Mouse (Mus musculus) E14TG2a.4 (cell line): ENCODE data around the gene Sv2c.
"Not testable (repeated sequence)": the region's sequence is repeated elsewhere in the genome, so short reads cannot be mapped to it uniquely, and the experiment has no call there.

Experiments
- H3K27me3 ChIP-seq: 2 replicates; pipeline ENCODE4 v1.6.1; 2014; ENCODE audit warnings: low read length, control low read depth; ENCODE audit not compliant: insufficient read depth
- H3K36me3 ChIP-seq: 2 replicates; pipeline ENCODE4 v1.6.1; 2014; ENCODE audit warnings: low read length, control low read depth; ENCODE audit not compliant: insufficient read depth
- H3K4me1 ChIP-seq: replicated peaks from 2 replicates; pipeline ENCODE4 v1.6.1; 2014; ENCODE audit warnings: low read depth, low read length, control low read depth
- H3K4me3 ChIP-seq: replicated peaks from 2 replicates; pipeline ENCODE4 v1.5.1; 2014; ENCODE audit warnings: mild to moderate bottlenecking, low read length
- H3K9me3 ChIP-seq: 2 replicates; pipeline ENCODE4 v1.6.1; 2014; ENCODE audit warnings: low read length, control low read depth
- CTCF ChIP-seq: conservative IDR thresholded peaks from 2 replicates; pipeline ENCODE4 v1.5.1; 2014; ENCODE audit warnings: low read length
- NANOG ChIP-seq: IDR thresholded peaks from 2 replicates; pipeline ENCODE4 v1.6.1; 2014; ENCODE audit warnings: borderline replicate concordance, low read length, mixed read lengths
- POU5F1 ChIP-seq: IDR thresholded peaks from 2 replicates; pipeline ENCODE4 v1.6.1; 2014; ENCODE audit warnings: low read length, borderline replicate concordance

Gene Sv2c

GRCm38 (mm10) chr13:95997294-95997693 is 135.1 kb downstream of the Sv2c start:
- Histone ChIP-seq H3K9me3 (no peaks in the 10 kb centered on the region), H3K4me1 (peaks cover 15% of the 10 kb centered on the region), H3K27me3 (no peaks in the 10 kb centered on the region), H3K4me3 (no peak overlapping the region), H3K36me3 (no peaks in the 10 kb centered on the region)
- TF ChIP-seq POU5F1 (no peak), NANOG (no peak), CTCF (peak; percentile 26; the same call in 1 of the 2 replicates)

GRCm38 (mm10) chr13:95994705-95995703 is 137.4 kb downstream of the Sv2c start:
- Histone ChIP-seq H3K36me3 (no peaks in the 10 kb centered on the region), H3K27me3 (no peaks in the 10 kb centered on the region), H3K4me3 (peak overlapping the region; percentile 52), H3K9me3 (no peaks in the 10 kb centered on the region), H3K4me1 (peaks cover 8% of the 10 kb centered on the region)
- TF ChIP-seq POU5F1 (no peak), NANOG (no peak), CTCF (no peak)

- H3K27me3 ChIP-seq: peaks cover 4% of the 10 kb centered on the region
- H3K4me1 ChIP-seq: no peaks in the 10 kb centered on the region
- no peak for TF ChIP-seq POU5F1
- H3K9me3 ChIP-seq: no peaks in the 10 kb centered on the region
- H3K36me3 ChIP-seq: no peaks in the 10 kb centered on the region
- no peak overlapping the region for H3K4me3 ChIP-seq
Measured at GRCm38 (mm10) chr13:95988181-95988580, 144.2 kb downstream of the Sv2c start.

- Histone ChIP-seq H3K9me3 (no peaks in the 10 kb centered on the region), H3K27me3 (peaks cover 4% of the 10 kb centered on the region), H3K4me3 (no peak overlapping the region), H3K36me3 (no peaks in the 10 kb centered on the region), H3K4me1 (no peaks in the 10 kb centered on the region)
- TF ChIP-seq NANOG (no peak), POU5F1 (no peak), CTCF (no peak)
Measured at GRCm38 (mm10) chr13:95987147-95987546, 145.2 kb downstream of the Sv2c start.

GRCm38 (mm10) chr13:95986375-95986774 is 146.0 kb downstream of the Sv2c start:
- Histone ChIP-seq H3K9me3 (no peaks in the 10 kb centered on the region), H3K4me1 (0 out of 2 replicates have a peak, but pooled peaks cover under 1% of the 10 kb centered on the region), H3K4me3 (no peak overlapping the region), H3K36me3 (no peaks in the 10 kb centered on the region), H3K27me3 (peaks cover 4% of the 10 kb centered on the region)
- TF ChIP-seq POU5F1 (no peak), CTCF (peak; percentile 15; the same call in 1 of the 2 replicates)

- peaks cover 11% of the 10 kb centered on the region; the same call in 1 of the 2 replicates for H3K9me3 ChIP-seq
- TF ChIP-seq CTCF (no peak), NANOG (no peak), POU5F1 (no peak)
- H3K4me1 ChIP-seq: no peaks in the 10 kb centered on the region
- H3K36me3 ChIP-seq: no peaks in the 10 kb centered on the region
- H3K27me3 ChIP-seq: no peaks in the 10 kb centered on the region
- H3K4me3 ChIP-seq: no peak overlapping the region
Measured at GRCm38 (mm10) chr13:95975225-95975624, 157.2 kb downstream of the Sv2c start.

- H3K4me3 ChIP-seq: no peak overlapping the region
- no peaks in the 10 kb centered on the region for H3K4me1 ChIP-seq
- H3K9me3 ChIP-seq: peaks cover 11% of the 10 kb centered on the region; the same call in 1 of the 2 replicates
- no peaks in the 10 kb centered on the region for H3K27me3 ChIP-seq
- TF ChIP-seq POU5F1 (no peak), NANOG (no peak), CTCF (no peak)
- no peaks in the 10 kb centered on the region for H3K36me3 ChIP-seq
Measured at GRCm38 (mm10) chr13:95974106-95974505, 158.3 kb downstream of the Sv2c start.

- no peaks in the 10 kb centered on the region for H3K4me1 ChIP-seq
- no peaks in the 10 kb centered on the region for H3K27me3 ChIP-seq
- H3K4me3 ChIP-seq: no peak overlapping the region
- peaks cover 5% of the 10 kb centered on the region; the same call in 1 of the 2 replicates for H3K9me3 ChIP-seq
- TF ChIP-seq CTCF: peak; percentile 58
- no peak for TF ChIP-seq NANOG
- H3K36me3 ChIP-seq: no peaks in the 10 kb centered on the region
Measured at GRCm38 (mm10) chr13:95973368-95973958, 158.9 kb downstream of the Sv2c start.

GRCm38 (mm10) chr13:95968031-95968430 is 164.3 kb downstream of the Sv2c start:
- not testable (repeated sequence) for H3K4me1 ChIP-seq, H3K27me3 ChIP-seq, H3K36me3 ChIP-seq, H3K4me3 ChIP-seq, H3K9me3 ChIP-seq
